Mouse (Mus musculus) MEL (cell line): ENCODE measurements around the gene Fbxl5. TPM values are rescaled to one million over a fixed set of nuclear protein-coding genes. Genes with fewer than 3 reads are reported as not detected.

Source experiments
- DNase-seq: peaks from one replicate; pipeline ENCODE4 v3.0.0; 2011; ENCODE audit warnings: low read depth, low spot score
- H3K27ac ChIP-seq: 2 replicates; pipeline ENCODE4 v1.5.1; 2012; ENCODE audit warnings: low read depth, mild to moderate bottlenecking, control low read depth, low read length, moderate library complexity; ENCODE audit not compliant: control insufficient read depth
- H3K27me3 ChIP-seq, 2 experiments: fragments of 150-350 bp in 1 of 2; sonication (generic) in 1 of 2; 2 replicates each; pipeline ENCODE4 v1.6.1; 2012; ENCODE audit warnings: low read length in 2 of 2, mild to moderate bottlenecking in 2 of 2, improper control_type of control experiment in 1 of 2, moderate library complexity in 1 of 2; ENCODE audit not compliant: insufficient read depth in 2 of 2, control insufficient read depth in 1 of 2
- H3K36me3 ChIP-seq, 2 experiments: 2 replicates each; pipeline ENCODE4 v1.6.1; 2012 to 2014; ENCODE audit warnings: low read length in 2 of 2, improper control_type of control experiment in 1 of 2, inconsistent platforms in 1 of 2, mild to moderate bottlenecking in 1 of 2; ENCODE audit not compliant: insufficient read depth in 2 of 2, control insufficient read depth in 1 of 2
- H3K4me1 ChIP-seq, 2 experiments: fragments of 150-350 bp in 1 of 2; sonication (generic) in 1 of 2; 2 replicates each; pipeline ENCODE4 v1.6.1; 2012; ENCODE audit warnings: low read length in 2 of 2, improper control_type of control experiment in 1 of 2, mild to moderate bottlenecking in 1 of 2; ENCODE audit not compliant: insufficient read depth in 2 of 2, control insufficient read depth in 1 of 2
- H3K4me3 ChIP-seq, 2 experiments: fragments of 150-350 bp in 1 of 2; sonication (generic) in 1 of 2; 2 replicates each; pipeline ENCODE4 v1.5.1; 2012; ENCODE audit warnings: low read depth in 2 of 2, low read length in 2 of 2, mild to moderate bottlenecking in 2 of 2, moderate library complexity in 2 of 2, control low read depth in 1 of 2, improper control_type of control experiment in 1 of 2; ENCODE audit not compliant: control insufficient read depth in 1 of 2, insufficient read depth in 1 of 2
- H3K79me2 ChIP-seq: 2 replicates; pipeline ENCODE4 v1.6.1; 2012; ENCODE audit warnings: mild to moderate bottlenecking, low read length, moderate library complexity; ENCODE audit not compliant: control insufficient read depth, poor library complexity, insufficient read depth
- H3K9ac ChIP-seq: 2 replicates; pipeline ENCODE4 v1.6.1; 2012; ENCODE audit warnings: low read depth, mild to moderate bottlenecking, control low read depth, low read length, moderate library complexity; ENCODE audit not compliant: control insufficient read depth, poor library complexity, severe bottlenecking
- H3K9me3 ChIP-seq: fragments of 150-350 bp; sonication (generic); replicated peaks from 2 replicates; pipeline ENCODE4 v1.6.1; 2012; ENCODE audit warnings: mild to moderate bottlenecking, low read length, improper control_type of control experiment, moderate library complexity; ENCODE audit not compliant: insufficient read depth
- BHLHE40 ChIP-seq: IDR thresholded peaks from 2 replicates; pipeline ENCODE4 v1.6.1; 2012; ENCODE audit warnings: low read depth, mild to moderate bottlenecking, inconsistent platforms, low read length, improper control_type of control experiment, borderline replicate concordance
- EP300 ChIP-seq, 2 experiments: IDR thresholded peaks; 2 replicates each; pipeline ENCODE4 v1.6.1; 2011; ENCODE audit warnings: improper control_type of control experiment in 2 of 2, low read length in 2 of 2, low read depth in 1 of 2, mild to moderate bottlenecking in 1 of 2
- ETS1 ChIP-seq: IDR thresholded peaks from 2 replicates; pipeline ENCODE4 v1.6.1; 2012; ENCODE audit warnings: low read depth, mild to moderate bottlenecking, inconsistent platforms, low read length, improper control_type of control experiment, moderate library complexity
- GABPA ChIP-seq: IDR thresholded peaks from 2 replicates; pipeline ENCODE4 v1.6.1; 2012; ENCODE audit warnings: low read depth, mild to moderate bottlenecking, inconsistent platforms, low read length, improper control_type of control experiment, moderate library complexity
- GATA1 ChIP-seq: IDR thresholded peaks from 2 replicates; pipeline ENCODE4 v1.6.1; 2011; ENCODE audit warnings: low read depth, low read length, improper control_type of control experiment
- KAT2A ChIP-seq: conservative IDR thresholded peaks from 2 replicates; pipeline ENCODE4 v1.6.1; 2012; ENCODE audit warnings: low read depth, low read length, improper control_type of control experiment, inconsistent platforms
- MAFK ChIP-seq: IDR thresholded peaks from 2 replicates; pipeline ENCODE4 v1.6.1; 2011; ENCODE audit warnings: low read depth, mild to moderate bottlenecking, low read length, improper control_type of control experiment, borderline replicate concordance
- MAZ ChIP-seq: IDR thresholded peaks from 2 replicates; pipeline ENCODE4 v1.6.1; 2012; ENCODE audit warnings: low read depth, mild to moderate bottlenecking, inconsistent platforms, low read length, improper control_type of control experiment
- MXI1 ChIP-seq: IDR thresholded peaks from 2 replicates; pipeline ENCODE4 v1.6.1; 2011; ENCODE audit warnings: mild to moderate bottlenecking, low read depth, low read length, improper control_type of control experiment
- MYC ChIP-seq: IDR thresholded peaks from 2 replicates; pipeline ENCODE4 v1.6.1; 2011; ENCODE audit warnings: low read depth, mild to moderate bottlenecking, low read length, improper control_type of control experiment, moderate library complexity
- NELFE ChIP-seq: IDR thresholded peaks from 2 replicates; pipeline ENCODE4 v1.6.1; 2011; ENCODE audit warnings: low read depth, low read length, improper control_type of control experiment
- NRF1 ChIP-seq: IDR thresholded peaks from 2 replicates; pipeline ENCODE4 v1.6.1; 2014; ENCODE audit warnings: low read depth, mild to moderate bottlenecking, inconsistent platforms, low read length, improper control_type of control experiment, moderate library complexity; ENCODE audit not compliant: poor library complexity, insufficient read depth, severe bottlenecking
- POLR2A ChIP-seq, 2 experiments: IDR thresholded peaks; 2 replicates each; pipeline ENCODE4 v1.6.1; 2011 to 2012; ENCODE audit warnings: low read length in 2 of 2, mild to moderate bottlenecking in 2 of 2, control low read depth in 1 of 2, improper control_type of control experiment in 1 of 2, low read depth in 1 of 2, moderate library complexity in 1 of 2; ENCODE audit not compliant: control insufficient read depth in 1 of 2, insufficient read depth in 1 of 2, poor library complexity in 1 of 2
- POLR2AphosphoS2 ChIP-seq: IDR thresholded peaks from 2 replicates; pipeline ENCODE4 v1.6.1; 2011; ENCODE audit warnings: low read length, improper control_type of control experiment
- POLR2AphosphoS5 ChIP-seq: IDR thresholded peaks from 2 replicates; pipeline ENCODE4 v1.6.1; 2012; ENCODE audit warnings: low read depth, borderline replicate concordance, mild to moderate bottlenecking, inconsistent platforms, low read length, moderate library complexity, mixed read lengths
- TAL1 ChIP-seq: IDR thresholded peaks from 2 replicates; pipeline ENCODE4 v1.6.1; 2012; ENCODE audit warnings: mild to moderate bottlenecking, inconsistent platforms, low read length, moderate library complexity, mixed read lengths
- ZKSCAN1 ChIP-seq: IDR thresholded peaks from 2 replicates; pipeline ENCODE4 v1.6.1; 2012; ENCODE audit warnings: low read depth, mild to moderate bottlenecking, inconsistent platforms, low read length, improper control_type of control experiment, moderate library complexity
- ZMIZ1 ChIP-seq: IDR thresholded peaks from 2 replicates; pipeline ENCODE4 v1.6.1; 2012; ENCODE audit warnings: low read depth, mild to moderate bottlenecking, inconsistent platforms, low read length, improper control_type of control experiment, moderate library complexity
- polyA plus RNA-seq, 2 experiments: library from polyadenylated mRNA; stranded (reverse) in 1 of 2; unstranded in 1 of 2; fragments of >175 nt in 1 of 2; fragments of >200 nt in 1 of 2; gene quantifications; 2 replicates each; pipeline versions ENCODE4 v1.2.1 to v1.2.4; 2012; ENCODE audit warnings: low replicate concordance in 2 of 2, low read depth in 1 of 2; ENCODE audit not compliant: insufficient read length in 2 of 2, insufficient read depth in 1 of 2, missing spikeins in 1 of 2
- total RNA-seq: library from RNA; depleted of rRNA; stranded (reverse); fragments of 300-350 nt; gene quantifications from 2 replicates; pipeline ENCODE4 v1.2.3, GENCODE M21; 2012

The Fbxl5 gene
- total and polyA plus RNA-seq, 3 experiments: 22.8 to 25.7 TPM; not detected in 1

GRCm38 (mm10) chr5:43807744-43808696 is 13.4 kb downstream of the Fbxl5 start:
- Histone ChIP-seq H3K27me3 (no peaks in the 10 kb centered on the region), H3K79me2 (no peaks in the 10 kb centered on the region), H3K9ac (no peak overlapping the region), H3K27ac (no peak overlapping the region), H3K4me1 (no peaks in the 10 kb centered on the region), H3K36me3 (no peaks in the 10 kb centered on the region), H3K9me3 (no peaks in the 10 kb centered on the region), H3K4me3 (no peak overlapping the region)
- DNase-seq: no peak
- TF ChIP-seq NELFE (no peak), POLR2AphosphoS5 (no peak), MYC (no peak), ZMIZ1 (no peak)

GRCm38 (mm10) chr5:43806914-43807313 is 14.5 kb downstream of the Fbxl5 start:
- Histone ChIP-seq H3K79me2 (no peaks in the 10 kb centered on the region), H3K9ac (no peak overlapping the region), H3K27me3 (no peaks in the 10 kb centered on the region), H3K4me1 (no peaks in the 10 kb centered on the region), H3K9me3 (no peaks in the 10 kb centered on the region), H3K36me3 (peaks cover 0 to under 1% of the 10 kb centered on the region in 2 experiments; a peak in 2 of 4 replicates), H3K27ac (no peak overlapping the region), H3K4me3 (no peak overlapping the region)
- no peak for DNase-seq
- TF ChIP-seq NRF1 (no peak), GATA1 (no peak), MAFK (no peak), MAZ (no peak), KAT2A (no peak), POLR2AphosphoS2 (no peak), GABPA (no peak), MXI1 (no peak), NELFE (no peak), POLR2A (IDR thresholded peaks at IDR 0.05; ENCODE audit: control insufficient read depth in 1 of 2, insufficient read depth in 1 of 2, low read depth in 1 of 2, low read length in 2 of 2, poor library complexity in 1 of 2) (no peak), ETS1 (no peak), ZKSCAN1 (no peak), POLR2AphosphoS5 (no peak), EP300 (IDR thresholded peaks at IDR 0.05; ENCODE audit: low read depth in 1 of 2, low read length in 2 of 2) (no peak), TAL1 (no peak), BHLHE40 (no peak)
- TF ChIP-seq, all 39 proteins: peak for 0
